Mouse (Mus musculus): ENCODE results near the gene Foxf1. TPM values are rescaled to one million over a fixed set of nuclear protein-coding genes. Genes with fewer than 3 reads are reported as not detected.

The Foxf1 gene
- total RNA-seq, 2 experiments from 2014 or later, result 0.50 to 0.66 TPM

GRCm38 (mm10) chr8:121130522-121130921 is 46.3 kb downstream of the Foxf1 start:
- no peak for DNase-seq

GRCm38 (mm10) chr8:121132961-121133513 is 48.9 kb downstream of the Foxf1 start:
- no peak for DNase-seq

GRCm38 (mm10) chr8:121134102-121134501 is 49.9 kb downstream of the Foxf1 start:
- DNase-seq, result no peak

GRCm38 (mm10) chr8:121134512-121134911 is 50.3 kb downstream of the Foxf1 start:
- no peak for DNase-seq

- no peak for DNase-seq
These were observed 52.7 kb downstream of the Foxf1 start for GRCm38 (mm10) chr8:121136856-121137255.

Small RNA genes within 50 kb of the gene (microRNA-seq; reads per million reads assigned to microRNA genes)
- 0 reads per million in 2 experiments for gene Gm27530

Other genes starting within 250 kb of the Foxf1 start
- gene Mthfsd, start 24.0 kb downstream of the Foxf1 start, total RNA-seq (2021), result 10 to 100 TPM; 31.8 to 36.9 TPM
- 1 to 10 TPM in 1 of 2 experiments, under 1 TPM in 1; 0.20 to 1.1 TPM for gene Foxc2, start 31.8 kb downstream of the Foxf1 start, total RNA-seq (2021)
- gene Foxl1, start 43.6 kb downstream of the Foxf1 start, total RNA-seq (2021), result not detected

Data from layer of hippocampus, postnatal 36 days (tissue).